Mouse (Mus musculus) v-Abl transformed pro-B cells (cell line): ENCODE measurements around the gene Lrmda.

Source experiments
- in situ Hi-C, 2 experiments: fragments of 400-800 bp; cut with MboI; formaldehyde crosslinking; loops; one replicate each; pipeline ENCODE4 v1.15.1; 2025; ENCODE audit not compliant: unreplicated experiment in 2 of 2

The Lrmda gene

GRCm38 (mm10) chr14:22949466-22949865 lies 930.0 kb downstream of the Lrmda start:
- in situ Hi-C loops = no loop called here

- in situ Hi-C loops = no loop called here
These were observed 933.5 kb downstream of the Lrmda start for GRCm38 (mm10) chr14:22952981-22953380.

GRCm38 (mm10) chr14:22960166-22960565 lies 940.7 kb downstream of the Lrmda start:
- in situ Hi-C loops = no loop called here

- in situ Hi-C loops = no loop called here
These were observed 945.5 kb downstream of the Lrmda start for GRCm38 (mm10) chr14:22964796-22965660.

GRCm38 (mm10) chr14:22968705-22969104 lies 949.2 kb downstream of the Lrmda start:
- in situ Hi-C loops = no loop called here

GRCm38 (mm10) chr14:22986736-22987135 lies 967.2 kb downstream of the Lrmda start:
- in situ Hi-C loops = no loop called here

GRCm38 (mm10) chr14:22988090-22988669 lies 968.7 kb downstream of the Lrmda start:
- in situ Hi-C loops = no loop called here

GRCm38 (mm10) chr14:22995184-22995935 lies 975.8 kb downstream of the Lrmda start:
- in situ Hi-C loops = no loop called here

- in situ Hi-C loops = no loop called here
These were observed 979.4 kb downstream of the Lrmda start for GRCm38 (mm10) chr14:22998906-22999305.

- in situ Hi-C loops = no loop called here
These were observed 992.5 kb downstream of the Lrmda start for GRCm38 (mm10) chr14:23011989-23012388.

GRCm38 (mm10) chr14:23014747-23015286 lies 995.3 kb downstream of the Lrmda start:
- in situ Hi-C loops = no loop called here

- in situ Hi-C loops = no loop called here
These were observed 996.0 kb downstream of the Lrmda start for GRCm38 (mm10) chr14:23015321-23016067.

GRCm38 (mm10) chr14:23016068-23016611 lies 996.6 kb downstream of the Lrmda start:
- in situ Hi-C loops = no loop called here

GRCm38 (mm10) chr14:23041002-23041401 lies 1021.5 kb downstream of the Lrmda start:
- in situ Hi-C loops = no loop called here

- in situ Hi-C loops = no loop called here
These were observed 1025.8 kb downstream of the Lrmda start for GRCm38 (mm10) chr14:23045322-23045721.

- in situ Hi-C loops = no loop called here
These were observed 1026.8 kb downstream of the Lrmda start for GRCm38 (mm10) chr14:23046330-23046729.

GRCm38 (mm10) chr14:23051441-23051840 lies 1031.9 kb downstream of the Lrmda start:
- in situ Hi-C loops = no loop called here

- in situ Hi-C loops = no loop called here
These were observed 1033.5 kb downstream of the Lrmda start for GRCm38 (mm10) chr14:23052833-23053592.

GRCm38 (mm10) chr14:23057228-23057976 lies 1037.9 kb downstream of the Lrmda start:
- in situ Hi-C loops = no loop called here
